Mouse (Mus musculus): Measurements from ENCODE around the gene Zfp1. TPM values are rescaled to one million over a fixed set of nuclear protein-coding genes. Genes with fewer than 3 reads are reported as not detected.

Zfp1 gene
- total RNA-seq, 1 experiment from 2014 or later: 26.1 TPM

GRCm38 (mm10) chr8:111657312-111657854 lies 14.2 kb downstream of the Zfp1 start:
- no peak for ATAC-seq (ENCODE audit: extremely low read depth, insufficient number of reproducible peaks, low FRiP score, poor library complexity, severe bottlenecking)

- peak; percentile 33; the same call in 1 of the 2 replicates for ATAC-seq (ENCODE audit: extremely low read depth, insufficient number of reproducible peaks, low FRiP score, poor library complexity, severe bottlenecking)
These were observed 15.7 kb downstream of the Zfp1 start for GRCm38 (mm10) chr8:111658819-111659423.

- peak; percentile 63; the same call in 1 of the 2 replicates for ATAC-seq (ENCODE audit: extremely low read depth, insufficient number of reproducible peaks, low FRiP score, poor library complexity, severe bottlenecking)
These were observed 19.3 kb downstream of the Zfp1 start for GRCm38 (mm10) chr8:111662473-111662872.

- no peak for ATAC-seq (ENCODE audit: extremely low read depth, insufficient number of reproducible peaks, low FRiP score, poor library complexity, severe bottlenecking)
These were observed 23.6 kb downstream of the Zfp1 start for GRCm38 (mm10) chr8:111666751-111667150.

GRCm38 (mm10) chr8:111676237-111676636 lies 33.0 kb downstream of the Zfp1 start:
- ATAC-seq (ENCODE audit: extremely low read depth, insufficient number of reproducible peaks, low FRiP score, poor library complexity, severe bottlenecking): no peak

- ATAC-seq (ENCODE audit: extremely low read depth, insufficient number of reproducible peaks, low FRiP score, poor library complexity, severe bottlenecking): peak; percentile 66
These were observed 34.9 kb downstream of the Zfp1 start for GRCm38 (mm10) chr8:111678111-111678510.

- no peak for ATAC-seq (ENCODE audit: extremely low read depth, insufficient number of reproducible peaks, low FRiP score, poor library complexity, severe bottlenecking)
These were observed 35.6 kb downstream of the Zfp1 start for GRCm38 (mm10) chr8:111678848-111679247.

- no peak for ATAC-seq (ENCODE audit: extremely low read depth, insufficient number of reproducible peaks, low FRiP score, poor library complexity, severe bottlenecking)
These were observed 37.3 kb downstream of the Zfp1 start for GRCm38 (mm10) chr8:111680423-111681028.

- no peak for ATAC-seq (ENCODE audit: extremely low read depth, insufficient number of reproducible peaks, low FRiP score, poor library complexity, severe bottlenecking)
These were observed 38.0 kb downstream of the Zfp1 start for GRCm38 (mm10) chr8:111681153-111681552.

- no peak for ATAC-seq (ENCODE audit: extremely low read depth, insufficient number of reproducible peaks, low FRiP score, poor library complexity, severe bottlenecking)
These were observed 39.3 kb downstream of the Zfp1 start for GRCm38 (mm10) chr8:111682521-111682920.

- ATAC-seq (ENCODE audit: extremely low read depth, insufficient number of reproducible peaks, low FRiP score, poor library complexity, severe bottlenecking): 0 out of 2 replicates have a peak, but pooled peaks have one; percentile 18
These were observed 43.7 kb downstream of the Zfp1 start for GRCm38 (mm10) chr8:111686881-111687280.

- no peak for ATAC-seq (ENCODE audit: extremely low read depth, insufficient number of reproducible peaks, low FRiP score, poor library complexity, severe bottlenecking)
These were observed 47.8 kb downstream of the Zfp1 start, which contains the start of gene Ctrb1 for GRCm38 (mm10) chr8:111690960-111691445. Gene Ctrb1 (minus strand): TSS chr8:111691010.

- no peak for ATAC-seq (ENCODE audit: extremely low read depth, insufficient number of reproducible peaks, low FRiP score, poor library complexity, severe bottlenecking)
These were observed 50.1 kb downstream of the Zfp1 start for GRCm38 (mm10) chr8:111693261-111693741.

GRCm38 (mm10) chr8:111695441-111695840 lies 52.2 kb downstream of the Zfp1 start:
- ATAC-seq (ENCODE audit: extremely low read depth, insufficient number of reproducible peaks, low FRiP score, poor library complexity, severe bottlenecking): no peak

- ATAC-seq (ENCODE audit: extremely low read depth, insufficient number of reproducible peaks, low FRiP score, poor library complexity, severe bottlenecking): no peak
These were observed 54.5 kb downstream of the Zfp1 start for GRCm38 (mm10) chr8:111697655-111698054.

- no peak for ATAC-seq (ENCODE audit: extremely low read depth, insufficient number of reproducible peaks, low FRiP score, poor library complexity, severe bottlenecking)
These were observed 55.8 kb downstream of the Zfp1 start for GRCm38 (mm10) chr8:111699035-111699434.

- ATAC-seq (ENCODE audit: extremely low read depth, insufficient number of reproducible peaks, low FRiP score, poor library complexity, severe bottlenecking): no peak
These were observed 57.0 kb downstream of the Zfp1 start for GRCm38 (mm10) chr8:111700201-111700600.

- ATAC-seq (ENCODE audit: extremely low read depth, insufficient number of reproducible peaks, low FRiP score, poor library complexity, severe bottlenecking): no peak
These were observed 57.5 kb downstream of the Zfp1 start for GRCm38 (mm10) chr8:111700740-111701139.

- no peak for ATAC-seq (ENCODE audit: extremely low read depth, insufficient number of reproducible peaks, low FRiP score, poor library complexity, severe bottlenecking)
These were observed 58.2 kb downstream of the Zfp1 start for GRCm38 (mm10) chr8:111701380-111701779.

- no peak for ATAC-seq (ENCODE audit: extremely low read depth, insufficient number of reproducible peaks, low FRiP score, poor library complexity, severe bottlenecking)
These were observed 61.4 kb downstream of the Zfp1 start for GRCm38 (mm10) chr8:111704585-111704984.
